Mouse (Mus musculus) naive thymus-derived CD4-positive, alpha-beta T cell, adult 2 months (primary cell): ENCODE measurements around the gene Pde4d.

Source experiments
- DNase-seq: peaks from one replicate; pipeline ENCODE4 v3.0.0-alpha.2; 2011; ENCODE audit warnings: low read depth

The Pde4d gene

DNA sequence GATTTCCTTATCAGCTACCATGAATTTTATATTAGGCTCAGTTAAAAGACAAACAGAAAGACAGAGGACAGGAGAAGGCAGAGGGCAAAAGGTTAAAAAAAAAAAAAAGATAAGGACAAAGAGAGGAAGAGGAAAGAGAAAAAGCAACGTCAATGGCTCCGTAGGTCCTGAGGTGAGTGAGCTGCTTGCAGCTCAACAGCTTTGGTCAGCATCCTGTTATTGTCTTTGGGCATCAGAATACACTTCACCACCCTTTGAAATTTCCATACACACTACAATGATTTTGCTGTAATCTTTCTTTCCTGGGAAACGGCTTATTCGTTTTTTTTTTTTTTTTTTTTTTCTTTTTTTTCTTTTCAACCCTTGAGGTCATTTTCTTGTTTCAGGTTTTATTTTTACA lies 788.9 kb downstream of the Pde4d start:
- no peak for DNase-seq

DNA sequence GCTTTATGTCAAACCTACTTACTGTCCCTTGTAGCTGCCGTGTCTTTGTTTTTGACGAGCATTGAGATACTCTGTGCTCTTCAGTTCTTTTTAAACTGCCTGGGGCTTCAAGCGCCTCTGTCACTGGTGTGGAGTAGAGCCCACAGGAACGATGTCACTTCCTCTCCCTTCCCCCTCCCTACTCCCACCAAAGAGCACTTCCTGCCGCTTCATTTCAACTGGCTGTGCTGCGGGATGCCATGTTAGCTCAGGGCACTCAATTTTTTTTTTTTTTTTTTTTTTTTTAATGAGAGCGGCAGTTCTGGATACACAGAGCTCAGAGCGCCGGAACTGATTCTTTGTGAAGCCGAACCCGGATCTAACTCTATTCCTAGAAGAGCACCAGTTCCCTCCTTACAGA lies 789.5 kb downstream of the Pde4d start:
- peak; percentile 87 for DNase-seq

DNA sequence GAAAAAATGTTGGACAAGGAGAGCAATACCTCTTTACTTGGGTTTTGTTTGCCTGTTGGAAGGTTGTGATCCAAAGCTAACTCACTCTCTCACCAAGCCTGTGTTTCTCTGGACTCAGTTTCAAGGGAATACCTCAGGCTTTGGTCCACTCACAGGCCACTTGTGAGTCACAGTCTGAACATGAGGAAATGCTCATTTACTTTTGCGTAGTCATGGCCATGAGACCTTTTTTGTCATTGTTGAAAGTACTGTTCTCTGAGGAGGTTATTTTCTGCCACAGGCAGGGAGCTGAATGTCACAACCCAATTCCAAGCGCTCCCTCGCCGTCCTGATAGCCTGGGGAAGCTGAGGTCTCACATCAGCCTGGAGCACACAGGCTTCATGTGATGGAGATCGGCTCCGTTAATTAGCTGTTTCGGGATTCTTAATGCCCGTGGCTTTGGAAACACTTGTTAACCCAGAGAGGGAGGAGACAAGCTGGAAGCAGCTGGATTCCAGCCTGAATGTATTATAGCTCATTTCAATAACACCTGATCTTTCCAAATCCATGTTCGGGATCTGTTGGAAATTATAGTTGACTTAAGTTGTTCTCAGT lies 792.8 kb downstream of the Pde4d start:
- no peak for DNase-seq

DNA sequence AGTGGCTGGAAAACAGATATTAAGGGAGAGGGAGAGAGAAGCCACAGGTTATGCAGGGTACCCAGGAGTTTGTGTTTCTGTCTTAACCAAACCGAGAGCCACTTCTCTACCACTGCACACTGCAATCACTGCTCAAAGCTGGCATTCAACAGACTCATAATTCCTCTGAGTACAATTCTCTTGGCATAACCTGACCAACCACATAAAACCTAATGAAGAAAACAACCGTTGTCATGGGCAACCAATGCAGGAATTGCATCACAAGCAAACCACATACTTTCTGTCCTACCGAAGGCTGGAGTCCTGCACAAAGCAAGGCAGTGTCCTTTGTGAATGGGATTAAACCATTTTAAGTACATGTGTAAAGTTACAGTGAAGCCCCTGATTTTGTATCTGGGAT lies 793.4 kb downstream of the Pde4d start:
- no peak for DNase-seq

DNA sequence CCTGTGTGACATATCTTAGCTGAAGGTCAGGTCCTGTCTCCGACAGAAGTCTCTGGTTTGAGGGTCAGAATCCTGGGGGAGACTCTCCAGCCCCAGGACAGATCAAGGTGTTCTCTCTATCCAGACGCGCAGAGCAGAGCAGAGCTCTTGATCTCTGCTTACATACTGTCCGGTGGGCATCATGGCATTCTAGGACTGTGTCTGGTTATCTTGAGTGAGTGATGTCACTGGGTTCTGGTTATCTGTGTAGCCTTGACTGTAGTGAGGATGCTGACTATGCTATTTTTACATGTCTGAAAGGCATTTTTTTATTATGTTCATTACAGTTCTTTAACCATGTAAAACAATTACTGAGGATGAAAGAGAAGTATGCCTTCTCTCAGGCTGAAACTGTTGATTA lies 797.3 kb downstream of the Pde4d start:
- DNase-seq = no peak

DNA sequence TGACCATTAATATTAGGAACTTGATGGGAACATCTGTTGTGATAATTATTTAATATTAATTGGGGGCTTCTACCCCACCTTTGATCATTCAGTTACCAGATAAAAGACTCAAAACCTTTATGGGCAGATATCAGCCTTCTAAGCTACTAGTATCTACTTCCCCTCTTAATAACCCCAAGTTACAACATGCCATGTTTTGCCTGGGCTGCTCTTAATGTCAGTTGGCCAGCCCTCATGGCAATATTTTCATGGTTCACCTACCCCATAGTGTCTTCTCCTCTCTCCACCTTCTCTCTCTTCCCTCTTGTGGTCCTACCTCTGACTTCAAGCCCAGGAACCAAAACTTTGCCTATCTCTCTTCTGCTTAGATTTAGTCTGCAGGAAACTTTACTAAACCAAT lies 799.6 kb downstream of the Pde4d start:
- no peak for DNase-seq

DNA sequence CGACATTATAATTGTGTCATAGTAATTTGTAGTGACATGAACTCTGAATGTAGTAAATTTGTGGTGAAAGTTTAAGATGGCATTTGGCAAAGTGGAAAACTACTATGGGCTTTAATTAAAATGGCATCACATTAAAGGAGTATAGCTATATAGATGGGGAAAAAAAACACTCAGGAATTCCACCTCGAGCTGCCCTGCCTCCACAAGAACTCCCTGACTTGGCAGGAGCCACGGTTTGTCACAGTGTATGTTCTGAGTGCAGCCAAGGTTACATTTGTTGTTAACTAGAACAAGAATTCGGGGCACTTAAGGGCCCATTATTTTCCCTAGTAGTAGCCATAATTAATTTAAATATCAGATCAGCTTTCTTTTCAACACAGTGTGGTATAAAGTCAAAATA lies 805.9 kb downstream of the Pde4d start:
- DNase-seq = no peak

DNA sequence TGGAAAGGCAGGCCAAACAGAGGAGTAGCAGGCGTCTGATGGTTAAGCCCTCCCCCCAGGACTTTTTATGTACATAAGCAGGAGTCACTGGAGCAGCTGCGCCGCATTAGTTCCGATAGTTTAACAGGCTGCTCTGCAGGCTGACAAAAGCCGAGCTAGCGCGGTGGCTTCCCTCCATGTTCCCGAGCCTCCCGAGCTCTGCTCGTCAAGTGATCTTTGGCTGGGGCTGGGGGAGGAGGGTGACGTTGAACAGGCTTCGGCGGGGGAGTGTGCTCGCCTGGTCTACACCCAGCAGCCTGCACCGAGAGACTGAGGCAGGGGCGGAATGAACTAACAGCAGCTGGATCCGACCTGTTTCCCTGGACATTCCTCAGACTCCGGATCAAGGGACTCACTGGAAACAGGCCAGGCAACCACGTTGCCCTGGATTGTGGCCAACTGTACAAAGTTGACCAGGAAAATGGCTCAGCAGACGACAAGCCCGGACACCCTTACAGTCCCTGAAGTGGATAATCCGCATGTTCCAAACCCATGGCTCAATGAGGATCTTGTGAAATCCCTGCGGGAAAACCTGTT lies 810.6 kb downstream of the Pde4d start:
- peak; percentile 38 for DNase-seq

DNA sequence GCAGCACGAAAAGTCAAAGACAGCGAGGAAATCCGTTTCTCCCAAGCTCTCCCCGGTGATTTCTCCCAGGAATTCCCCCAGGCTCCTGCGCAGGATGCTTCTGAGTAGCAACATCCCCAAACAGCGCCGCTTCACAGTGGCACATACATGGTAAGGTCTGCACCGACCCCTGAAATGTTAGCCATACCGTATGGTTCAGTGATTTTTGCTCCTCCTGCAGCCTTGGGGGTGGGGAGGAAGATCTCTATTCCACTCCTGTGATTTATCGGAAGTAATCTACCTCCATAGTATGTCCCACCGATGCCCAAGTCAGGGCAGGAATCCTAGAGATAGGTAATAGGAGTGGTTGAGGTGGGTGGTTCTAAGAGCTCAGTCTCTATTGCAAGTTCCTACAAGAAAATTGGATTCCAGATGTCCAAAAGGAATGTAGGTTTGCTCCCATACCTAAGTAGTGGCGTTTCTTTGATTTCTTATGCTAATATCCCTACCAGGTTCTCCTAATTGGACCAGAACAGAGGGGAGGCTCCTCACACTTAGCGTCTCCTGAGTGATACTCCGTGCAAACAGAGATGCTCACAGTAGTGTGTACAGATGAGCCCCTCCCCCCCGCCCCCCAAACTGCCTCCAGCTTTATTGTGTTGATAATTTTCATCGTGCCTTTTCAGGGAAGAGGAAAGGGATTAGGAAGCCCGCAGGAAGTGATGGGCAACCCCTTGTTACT lies 811.2 kb downstream of the Pde4d start:
- DNase-seq = peak; percentile 23

DNA sequence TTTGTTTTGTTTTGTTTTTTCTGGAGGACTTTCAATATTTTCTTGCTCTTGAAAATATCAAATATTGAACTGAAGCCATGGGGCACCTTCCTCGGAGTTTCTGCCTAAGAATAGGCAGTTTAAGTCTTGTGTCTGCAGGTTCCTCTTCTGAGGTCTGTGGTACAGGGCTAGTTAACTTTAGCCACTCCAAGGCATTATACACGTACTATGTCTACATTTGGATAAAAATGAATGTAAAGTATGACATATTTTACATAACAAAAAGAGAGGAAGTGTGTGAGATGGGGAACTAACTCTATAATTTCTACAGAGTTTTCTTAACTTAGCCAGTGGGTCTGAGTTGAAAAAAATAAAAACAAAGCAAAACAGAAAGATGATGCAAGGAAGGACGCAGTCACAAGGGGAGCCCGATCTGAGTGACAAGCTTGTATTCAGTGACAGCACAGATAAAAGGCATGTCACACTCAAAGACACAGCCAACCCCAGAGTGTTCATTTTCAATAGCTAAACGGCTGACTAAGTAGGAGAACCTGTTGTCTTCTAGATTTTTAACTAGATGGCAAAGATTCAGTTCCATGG lies 812.0 kb downstream of the Pde4d start:
- peak; percentile 37 for DNase-seq

DNA sequence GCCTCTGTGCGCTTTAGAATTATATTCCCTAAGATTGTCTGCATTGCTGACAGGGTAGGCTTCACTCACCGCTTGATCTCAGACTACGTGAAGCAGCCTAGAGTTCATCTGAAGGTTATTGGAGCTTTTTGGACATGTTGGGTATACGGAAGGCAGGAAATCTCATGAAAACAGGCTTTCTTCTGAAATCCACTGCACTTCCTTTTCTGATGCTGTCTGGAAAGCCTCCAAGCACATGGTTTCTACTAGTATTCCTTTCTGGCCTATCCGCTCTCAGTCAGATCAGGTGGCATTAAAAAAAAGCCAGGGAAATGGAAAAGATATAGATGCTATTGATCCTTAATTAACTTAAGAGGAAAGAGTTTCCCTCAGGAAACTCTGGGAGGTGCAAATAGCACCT lies 812.8 kb downstream of the Pde4d start:
- DNase-seq = no peak

DNA sequence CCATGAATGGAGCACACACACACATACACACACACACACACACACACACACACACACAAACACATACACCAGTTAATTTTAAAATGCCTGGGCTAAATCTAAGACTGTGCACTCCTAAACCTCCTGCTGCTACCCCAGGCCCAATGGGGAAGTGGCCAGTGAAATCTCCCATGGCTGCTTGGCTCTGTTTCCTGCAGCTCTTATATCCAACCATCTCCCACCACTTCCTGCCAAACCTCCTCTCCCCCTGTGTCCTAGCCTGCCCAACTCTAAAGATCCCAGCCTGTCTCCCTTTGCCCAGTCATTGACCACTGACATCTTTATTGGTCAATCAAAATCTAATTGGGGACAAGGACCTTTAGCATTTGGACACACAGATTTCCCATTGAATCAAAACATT lies 814.1 kb downstream of the Pde4d start:
- DNase-seq = no peak

DNA sequence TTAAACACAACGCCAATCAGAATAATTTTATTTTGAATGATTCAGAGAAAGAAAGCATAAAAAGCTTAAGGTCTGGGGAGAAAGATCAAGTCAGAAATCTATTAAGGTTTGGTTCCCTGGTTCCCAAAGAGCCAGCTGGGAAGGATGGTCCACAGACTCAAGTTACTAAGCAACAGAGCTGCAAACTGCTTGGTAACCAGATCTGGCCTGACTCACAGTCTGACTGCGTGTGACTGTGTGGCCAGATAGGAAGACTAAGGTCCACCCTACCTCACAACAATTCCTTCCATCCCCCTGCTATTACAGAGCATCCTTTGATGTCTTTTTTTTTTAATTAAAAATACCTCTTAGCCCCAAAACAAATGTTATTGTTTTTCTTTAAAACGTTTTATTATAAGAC lies 818.5 kb downstream of the Pde4d start:
- DNase-seq = no peak

DNA sequence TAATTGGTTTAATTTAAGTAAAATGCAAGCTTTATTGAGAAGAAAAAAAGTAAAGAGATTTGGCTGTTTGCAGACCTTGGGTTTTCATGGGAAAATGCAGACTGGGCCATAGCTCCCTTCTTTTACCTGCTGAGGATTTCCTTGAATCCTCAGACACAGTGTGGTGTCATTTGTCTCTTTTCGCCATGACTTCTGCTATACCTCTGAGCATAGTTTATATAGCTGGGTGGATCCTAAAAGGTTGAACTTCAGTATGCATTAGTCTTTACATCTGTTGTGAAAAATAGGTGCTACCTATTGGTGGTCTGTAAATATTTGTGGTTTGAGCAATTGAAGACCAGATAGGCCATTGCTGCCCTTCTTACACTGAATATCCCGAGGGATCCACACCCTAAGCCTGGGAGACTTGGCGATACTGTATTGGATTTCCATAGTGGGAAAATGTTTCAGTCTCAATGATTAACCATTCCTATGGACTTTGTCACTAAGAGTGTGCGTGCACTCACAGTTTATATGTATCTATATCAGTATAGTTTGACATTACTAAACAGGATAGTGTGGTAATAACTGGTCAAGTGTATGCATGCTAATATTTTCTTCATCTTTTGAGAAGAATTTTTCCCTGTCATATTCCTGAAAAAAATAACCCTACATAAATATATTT lies 819.0 kb downstream of the Pde4d start:
- no peak for DNase-seq

DNA sequence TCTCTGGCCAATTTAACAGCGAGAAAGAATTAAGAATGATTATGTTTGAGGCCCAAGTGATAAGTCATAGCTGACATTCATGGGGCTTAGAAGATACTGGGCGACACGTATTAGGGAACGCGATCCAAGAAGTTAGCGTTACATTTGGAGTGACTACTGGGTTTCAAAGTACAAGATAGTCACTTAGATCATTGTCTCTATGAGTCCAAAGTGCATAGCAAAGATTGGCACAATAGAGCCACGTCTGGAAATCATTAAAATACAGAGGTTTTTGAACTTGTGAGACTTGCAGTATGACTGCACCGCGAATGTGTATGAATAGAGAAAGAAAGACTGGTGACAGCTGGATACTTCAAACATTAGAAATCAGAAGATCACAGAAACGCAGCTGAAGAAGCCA lies 825.1 kb downstream of the Pde4d start:
- DNase-seq = no peak

DNA sequence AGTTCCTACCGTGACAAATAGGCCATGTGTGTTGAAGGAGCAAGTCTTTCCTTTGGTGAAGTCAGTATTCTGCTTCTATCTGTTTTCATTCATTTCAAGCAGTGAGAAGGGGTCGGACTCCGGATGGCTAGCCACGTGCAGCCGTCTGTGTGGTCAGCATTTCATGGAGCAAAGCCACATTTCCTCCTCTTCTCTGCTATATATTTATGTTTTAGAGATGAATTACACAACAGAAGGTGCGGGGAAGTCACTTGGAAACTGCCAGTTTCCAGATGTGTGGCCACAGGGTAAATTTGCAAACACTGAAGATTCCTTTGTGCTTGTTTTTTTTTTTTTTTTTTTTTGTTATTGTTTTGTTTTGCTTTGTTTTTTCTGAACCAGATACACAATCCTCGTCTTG lies 828.0 kb downstream of the Pde4d start:
- DNase-seq = no peak

DNA sequence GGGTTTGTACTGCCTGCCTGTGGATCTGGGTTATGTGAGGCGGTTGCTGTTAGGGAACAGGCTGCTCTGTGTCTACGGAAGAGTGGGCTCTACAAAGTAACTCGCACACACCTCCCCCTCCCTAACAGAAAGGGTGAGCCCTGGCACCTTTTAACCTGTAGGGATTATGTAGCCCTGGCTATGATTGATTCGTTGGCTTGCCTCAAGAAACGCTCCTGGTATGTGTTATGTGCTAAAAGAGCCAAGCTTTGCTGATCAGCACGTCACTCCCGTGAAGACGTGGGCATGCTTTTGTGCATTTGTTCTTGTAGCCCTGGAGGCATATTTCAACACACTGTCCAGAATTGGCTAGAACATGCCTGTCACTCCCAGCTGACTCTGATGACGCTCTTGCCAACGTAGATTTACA lies 828.8 kb downstream of the Pde4d start:
- DNase-seq = no peak

DNA sequence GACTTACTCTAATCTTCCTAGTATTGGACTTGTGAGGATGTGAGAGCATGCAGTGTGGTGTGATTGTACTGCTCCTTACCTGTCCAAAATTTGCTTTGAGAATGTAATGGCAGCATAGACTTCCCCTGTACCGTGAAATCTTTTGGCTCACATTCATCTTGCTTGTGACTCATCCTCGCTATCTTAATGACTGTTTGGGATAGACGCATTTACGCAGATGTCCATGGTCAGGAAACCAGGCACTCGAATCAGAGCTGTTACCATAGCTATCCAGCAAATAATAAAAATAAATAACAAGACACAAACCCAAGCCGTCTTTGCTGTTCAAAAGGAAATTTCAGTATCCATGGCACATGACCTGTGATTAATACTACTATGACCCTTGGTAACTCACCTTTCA lies 829.5 kb downstream of the Pde4d start:
- no peak for DNase-seq

DNA sequence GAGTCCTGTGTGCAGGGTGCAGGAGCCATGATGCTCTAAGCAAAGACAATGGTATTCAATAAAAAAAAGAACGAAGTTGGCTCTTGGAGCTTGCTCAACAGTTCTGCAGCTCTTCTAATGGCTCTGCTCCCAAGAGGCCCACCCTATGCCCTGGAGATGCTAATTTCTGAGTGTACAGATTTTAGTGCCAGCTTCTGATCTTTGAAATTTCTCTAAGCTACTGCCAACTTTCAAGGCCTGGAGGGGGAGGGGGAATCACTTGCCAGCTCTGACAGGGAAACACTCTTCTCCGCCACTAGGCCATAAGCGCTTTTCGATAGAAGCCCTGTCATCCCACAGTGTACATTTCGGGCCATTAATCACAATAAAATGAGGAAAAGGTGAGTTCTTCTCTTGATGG lies 830.7 kb downstream of the Pde4d start:
- no peak for DNase-seq

DNA sequence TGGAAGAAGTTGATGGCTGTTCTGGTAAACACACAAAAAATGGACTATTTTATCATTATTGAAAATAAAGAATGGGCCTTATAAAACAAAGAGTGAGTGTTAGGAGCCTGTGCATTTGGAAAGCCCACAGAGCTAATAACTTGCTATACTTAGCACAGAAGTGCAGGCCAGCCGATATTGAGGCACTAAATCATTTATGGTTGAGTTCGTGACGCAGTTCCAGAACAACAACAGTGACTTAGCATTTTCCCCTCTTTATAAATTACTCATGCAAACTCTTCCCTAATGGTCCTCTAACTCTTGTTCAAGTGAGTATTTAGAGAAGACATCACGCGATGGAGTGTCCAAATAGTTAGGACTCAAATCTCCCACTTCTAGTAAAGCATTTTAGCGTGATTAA lies 837.7 kb downstream of the Pde4d start:
- DNase-seq = no peak

DNA sequence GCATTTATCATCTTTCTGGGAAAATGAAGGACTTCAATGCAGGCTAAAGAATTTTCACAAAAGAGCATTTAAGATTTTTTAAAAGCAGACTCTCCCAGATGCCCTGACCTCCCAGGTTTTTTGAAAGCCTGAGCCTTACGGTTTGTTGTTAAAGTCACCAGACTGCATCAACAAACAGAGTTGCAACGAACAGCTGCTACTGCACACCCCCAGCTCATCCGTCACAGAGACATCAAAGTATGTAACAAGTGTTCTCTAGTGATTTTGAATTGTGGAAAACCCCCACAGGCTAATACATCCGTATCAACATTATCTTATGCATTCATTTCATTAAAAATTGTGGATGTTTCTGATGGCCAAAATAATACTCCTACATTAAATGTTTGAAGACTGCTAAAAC lies 841.2 kb downstream of the Pde4d start:
- no peak for DNase-seq

DNA sequence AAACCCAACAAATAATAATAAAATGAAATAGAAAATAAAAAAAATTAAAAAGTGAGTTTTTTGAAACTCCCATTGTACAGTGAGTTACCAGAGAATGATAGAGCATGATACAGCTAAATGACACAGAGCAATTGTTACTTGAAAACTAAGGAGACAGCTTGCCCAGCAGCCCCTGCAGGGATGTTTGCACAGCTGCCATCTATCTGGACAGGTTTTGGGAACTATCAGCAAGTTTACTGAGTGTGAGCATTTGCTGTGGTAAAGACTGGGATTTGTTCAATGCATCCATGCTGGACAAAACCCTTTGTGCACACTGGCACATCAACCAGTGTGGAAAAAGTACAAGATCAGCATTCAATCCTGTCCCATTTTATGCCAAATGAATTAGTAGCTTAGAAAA lies 843.3 kb downstream of the Pde4d start:
- no peak for DNase-seq
